Mouse (Mus musculus) myocyte (in vitro differentiated cells): Measurements from ENCODE around the gene Plekhb2.

Experiments
- E2F4 ChIP-seq: IDR thresholded peaks from one replicate; pipeline ENCODE4 v1.6.1; 2011; ENCODE audit warnings: mild to moderate bottlenecking, control low read depth, moderate library complexity; ENCODE audit not compliant: insufficient read depth
- MAX ChIP-seq: IDR thresholded peaks from one replicate; pipeline ENCODE4 v1.6.1; 2011; ENCODE audit warnings: low read depth, mild to moderate bottlenecking, control low read depth
- POLR2A ChIP-seq: IDR thresholded peaks from one replicate; pipeline ENCODE4 v1.6.1; 2011; ENCODE audit warnings: low read depth, mild to moderate bottlenecking, control low read depth, moderate library complexity; ENCODE audit not compliant: insufficient read length
- POLR2AphosphoS2 ChIP-seq: IDR thresholded peaks from one replicate; pipeline ENCODE4 v1.6.1; 2011; ENCODE audit warnings: low read depth, control low read depth; ENCODE audit not compliant: insufficient read length
- REST ChIP-seq: IDR thresholded peaks from one replicate; pipeline ENCODE4 v1.6.1; 2011; ENCODE audit warnings: mild to moderate bottlenecking, control low read depth, moderate library complexity; ENCODE audit not compliant: insufficient read depth, insufficient read length
- TCF12 ChIP-seq: IDR thresholded peaks from one replicate; pipeline ENCODE4 v1.6.1; 2011; ENCODE audit warnings: mild to moderate bottlenecking, control low read depth; ENCODE audit not compliant: poor library complexity, insufficient read depth, severe bottlenecking
- USF1 ChIP-seq: IDR thresholded peaks from one replicate; pipeline ENCODE4 v1.6.1; 2011; ENCODE audit warnings: low read depth, mild to moderate bottlenecking, control low read depth, moderate library complexity

DNA sequence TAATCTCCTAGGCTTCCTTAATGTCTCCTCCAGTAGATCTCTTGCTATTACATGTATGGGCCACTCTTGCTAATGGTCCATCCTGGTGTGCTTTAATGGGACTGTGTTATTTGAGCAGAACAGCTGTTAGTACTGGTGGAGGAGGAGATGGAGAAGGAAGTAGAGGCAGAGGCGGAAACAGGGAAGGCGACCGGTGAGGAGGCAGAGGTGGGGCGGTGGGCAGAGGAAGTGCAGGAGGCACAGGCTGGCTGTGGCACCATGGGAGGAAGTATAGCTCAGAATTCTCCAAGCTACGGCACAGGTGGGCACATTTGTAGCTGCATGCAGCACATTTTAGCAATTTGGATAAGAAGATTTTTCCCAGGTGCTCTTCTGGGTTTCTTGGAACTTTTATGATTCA lies 23.8 kb downstream of the Plekhb2 start:
- TF ChIP-seq TCF12, result no peak
- TF ChIP-seq POLR2A, result no peak
- TF ChIP-seq REST, result no peak
- TF ChIP-seq USF1, result no peak
- no peak for TF ChIP-seq POLR2AphosphoS2
- TF ChIP-seq E2F4, result no peak
- TF ChIP-seq MAX, result no peak
